Mouse (Mus musculus) spleen, postnatal 4 days (tissue): ENCODE results near the gene Ncs1.

Source experiments
- DNase-seq, 2 experiments: peaks; one replicate each; pipeline ENCODE4 v3.0.0; 2022; ENCODE audit warnings: low spot score in 2 of 2

The Ncs1 gene

GRCm38 (mm10) chr2:31341726-31342535 lies 96.3 kb downstream of the Ncs1 start:
- DNase-seq = no peak
